Mouse (Mus musculus) embryo, embryonic 10.5 days (tissue): ENCODE results near the gene Caskin2.
A peak's percentile ranks its signal among the peaks of the same experiment; 100 is the strongest.
"Not testable (repeated sequence)": the region's sequence is repeated elsewhere in the genome, so short reads cannot be mapped to it uniquely, and the experiment has no call there.

ENCODE experiments used
- DNase-seq: peaks from one replicate; pipeline ENCODE4 v3.0.0-alpha.2; 2015; ENCODE audit warnings: low spot score

The Caskin2 gene

GRCm38 (mm10) chr11:115813507-115814296, at the start of gene Caskin2:
Caskin2 (minus strand) TSS chr11:115813639.
- peak; percentile 98 for DNase-seq

- DNase-seq: peak; percentile 92
These were observed 45.9 kb upstream of the Caskin2 start for GRCm38 (mm10) chr11:115859143-115859945.

- DNase-seq: no peak
These were observed 44.9 kb upstream of the Caskin2 start, which contains the start of gene Myo15b for GRCm38 (mm10) chr11:115858354-115858753. Myo15b (plus strand) TSS chr11:115858406.

- no peak for DNase-seq
These were observed 44.5 kb upstream of the Caskin2 start for GRCm38 (mm10) chr11:115857936-115858335.

- not testable (repeated sequence) for DNase-seq
These were observed 43.7 kb upstream of the Caskin2 start for GRCm38 (mm10) chr11:115857146-115857545.

- no peak for DNase-seq
These were observed 41.2 kb upstream of the Caskin2 start for GRCm38 (mm10) chr11:115854674-115855073.

GRCm38 (mm10) chr11:115845819-115846218, 32.4 kb upstream of the Caskin2 start:
- no peak for DNase-seq

GRCm38 (mm10) chr11:115844240-115844639, 30.8 kb upstream of the Caskin2 start:
- no peak for DNase-seq

- no peak for DNase-seq
These were observed 30.4 kb upstream of the Caskin2 start for GRCm38 (mm10) chr11:115843891-115844239.

GRCm38 (mm10) chr11:115843141-115843890, 29.9 kb upstream of the Caskin2 start:
- no peak for DNase-seq

- peak; percentile 52 for DNase-seq
These were observed 28.6 kb upstream of the Caskin2 start for GRCm38 (mm10) chr11:115841961-115842550.

GRCm38 (mm10) chr11:115841044-115841443, 27.6 kb upstream of the Caskin2 start:
- DNase-seq: no peak

GRCm38 (mm10) chr11:115839732-115840131, 26.3 kb upstream of the Caskin2 start:
- DNase-seq: no peak

- no peak for DNase-seq
These were observed 25.5 kb upstream of the Caskin2 start for GRCm38 (mm10) chr11:115838895-115839311.

GRCm38 (mm10) chr11:115837606-115838345, 24.3 kb upstream of the Caskin2 start:
- DNase-seq: no peak

GRCm38 (mm10) chr11:115836656-115837395, 23.4 kb upstream of the Caskin2 start:
- no peak for DNase-seq

- no peak for DNase-seq
These were observed 20.6 kb upstream of the Caskin2 start for GRCm38 (mm10) chr11:115834033-115834432.

GRCm38 (mm10) chr11:115833021-115833513, 19.6 kb upstream of the Caskin2 start:
- peak; percentile 61 for DNase-seq

GRCm38 (mm10) chr11:115832523-115832922, 19.1 kb upstream of the Caskin2 start:
- peak; percentile 77 for DNase-seq

- DNase-seq: no peak
These were observed 18.6 kb upstream of the Caskin2 start for GRCm38 (mm10) chr11:115832064-115832463.
